Mouse (Mus musculus) hindbrain, embryonic 10.5 days (tissue): ENCODE results near the gene Hspa2. TPM values are rescaled to one million over a fixed set of nuclear protein-coding genes. Genes with fewer than 3 reads are reported as not detected.

ENCODE experiments used
- DNase-seq: peaks from one replicate; pipeline ENCODE4 v3.0.0-alpha.2; 2017; ENCODE audit warnings: low spot score
- H3K27ac ChIP-seq: fragments of 300-500 bp; sonication (generic); 2 replicates; pipeline ENCODE4 v1.5.1; 2016; ENCODE audit warnings: mild to moderate bottlenecking, moderate library complexity
- H3K27me3 ChIP-seq: fragments of 300-500 bp; sonication (generic); 2 replicates; pipeline ENCODE4 v1.6.1; 2016; ENCODE audit warnings: mild to moderate bottlenecking; ENCODE audit not compliant: poor library complexity, insufficient read depth, severe bottlenecking
- H3K36me3 ChIP-seq: fragments of 300-500 bp; sonication (generic); 2 replicates; pipeline ENCODE4 v1.6.1; 2016; ENCODE audit warnings: mild to moderate bottlenecking, moderate library complexity
- H3K4me1 ChIP-seq: fragments of 300-500 bp; sonication (generic); replicated peaks from 2 replicates; pipeline ENCODE4 v1.6.1; 2016; ENCODE audit warnings: mild to moderate bottlenecking
- H3K4me3 ChIP-seq: fragments of 300-500 bp; sonication (generic); 2 replicates; pipeline ENCODE4 v1.5.1; 2016; ENCODE audit warnings: mild to moderate bottlenecking, moderate library complexity
- H3K9me3 ChIP-seq: fragments of 300-500 bp; sonication (generic); 2 replicates; pipeline ENCODE4 v1.6.1; 2016; ENCODE audit warnings: mild to moderate bottlenecking, moderate library complexity
- WGBS: fragments of 180-500 bp; shearing (Covaris S2); methylation state at CpG from one replicate; pipeline ENCODE4 v1.1.7; 2016; 5-methylcytosine and 5-hydroxymethylcytosine counted together
- polyA plus RNA-seq: library from polyadenylated mRNA; unstranded; fragments of >200 nt; fragmentation: Nextera tagmentation; extraction: Ambion mirVana; gene quantifications from 2 replicates; pipeline ENCODE4 v1.2.1, GENCODE M21; 2016

The Hspa2 gene
- polyA plus RNA-seq, 1 experiment from 2014 or later, result 9.5 TPM

- H3K27ac ChIP-seq, result no peak overlapping the region
- H3K4me1 ChIP-seq, result no peaks in the 10 kb centered on the region
- H3K4me3 ChIP-seq, result no peak overlapping the region
- no peaks in the 10 kb centered on the region for H3K9me3 ChIP-seq
- no peaks in the 10 kb centered on the region for H3K27me3 ChIP-seq
- WGBS, result 89% methylated on average over 11 of the region's 11 CpGs
- peaks cover 58% of the 10 kb centered on the region for H3K36me3 ChIP-seq
- DNase-seq, result no peak
Measured at GRCm38 (mm10) chr12:76388794-76389193, 15.2 kb upstream of the Hspa2 start.

- no peak for DNase-seq
- Histone ChIP-seq H3K36me3 (peaks cover 30% of the 10 kb centered on the region), H3K27ac (no peak overlapping the region), H3K9me3 (no peaks in the 10 kb centered on the region), H3K4me3 (no peak overlapping the region), H3K27me3 (no peaks in the 10 kb centered on the region), H3K4me1 (no peaks in the 10 kb centered on the region)
- 74% methylated on average over 3 of the region's 3 CpGs for WGBS
Measured at GRCm38 (mm10) chr12:76391595-76392271, 12.2 kb upstream of the Hspa2 start.

- H3K27ac ChIP-seq, result no peak overlapping the region
- no peaks in the 10 kb centered on the region for H3K9me3 ChIP-seq
- H3K4me1 ChIP-seq, result no peaks in the 10 kb centered on the region
- peaks cover 24% of the 10 kb centered on the region for H3K36me3 ChIP-seq
- H3K4me3 ChIP-seq, result no peak overlapping the region
- DNase-seq, result no peak
- WGBS, result 88% methylated on average over 5 of the region's 5 CpGs
- H3K27me3 ChIP-seq, result no peaks in the 10 kb centered on the region
Measured at GRCm38 (mm10) chr12:76392979-76393378, 11.0 kb upstream of the Hspa2 start.

- Histone ChIP-seq H3K4me3 (no peak overlapping the region), H3K36me3 (no peaks in the 10 kb centered on the region), H3K27me3 (peaks cover 10% of the 10 kb centered on the region), H3K4me1 (no peaks in the 10 kb centered on the region), H3K27ac (no peak overlapping the region), H3K9me3 (no peaks in the 10 kb centered on the region)
- DNase-seq, result no peak
- 82% methylated on average over 5 of the region's 5 CpGs for WGBS
Measured at GRCm38 (mm10) chr12:76397281-76397680, 6.7 kb upstream of the Hspa2 start.

- no peak overlapping the region for H3K27ac ChIP-seq
- no peaks in the 10 kb centered on the region for H3K9me3 ChIP-seq
- peaks cover 31% of the 10 kb centered on the region for H3K4me1 ChIP-seq
- H3K36me3 ChIP-seq, result no peaks in the 10 kb centered on the region
- H3K27me3 ChIP-seq, result peaks cover 44% of the 10 kb centered on the region
- H3K4me3 ChIP-seq, result no peak overlapping the region
- no peak for DNase-seq
- 55% methylated on average over 3 of the region's 3 CpGs for WGBS
Measured at GRCm38 (mm10) chr12:76401674-76402073, 2.3 kb upstream of the Hspa2 start.

GRCm38 (mm10) chr12:76402991-76403885, 738 bp upstream of the Hspa2 start:
- DNase-seq, result no peak
- under 1% methylated on average over 54 of the region's 54 CpGs for WGBS
- no peaks in the 10 kb centered on the region for H3K36me3 ChIP-seq
- peaks cover 60% of the 10 kb centered on the region for H3K27me3 ChIP-seq
- no peaks in the 10 kb centered on the region for H3K9me3 ChIP-seq
- peaks cover 31% of the 10 kb centered on the region for H3K4me1 ChIP-seq
- peak overlapping the region; percentile 91 for H3K27ac ChIP-seq
- H3K4me3 ChIP-seq, result peak overlapping the region; percentile 65

GRCm38 (mm10) chr12:76404836-76405182, 833 bp downstream of the Hspa2 start:
- peaks cover 71% of the 10 kb centered on the region for H3K27me3 ChIP-seq
- peak overlapping the region; percentile 65 for H3K4me3 ChIP-seq
- no peak for DNase-seq
- no peaks in the 10 kb centered on the region for H3K36me3 ChIP-seq
- no peaks in the 10 kb centered on the region for H3K9me3 ChIP-seq
- peaks cover 31% of the 10 kb centered on the region for H3K4me1 ChIP-seq
- peak overlapping the region; percentile 2; the same call in 1 of the 2 replicates for H3K27ac ChIP-seq
- 8% methylated on average over 20 of the region's 20 CpGs for WGBS

GRCm38 (mm10) chr12:76405183-76405970, 1.4 kb downstream of the Hspa2 start:
- peak overlapping the region; percentile 65 for H3K4me3 ChIP-seq
- H3K27me3 ChIP-seq, result peaks cover 71% of the 10 kb centered on the region
- H3K36me3 ChIP-seq, result no peaks in the 10 kb centered on the region
- no peaks in the 10 kb centered on the region for H3K9me3 ChIP-seq
- H3K4me1 ChIP-seq, result peaks cover 31% of the 10 kb centered on the region
- DNase-seq, result peak; percentile 55
- peak overlapping the region; percentile 2; the same call in 1 of the 2 replicates for H3K27ac ChIP-seq
- 4% methylated on average over 64 of the region's 64 CpGs for WGBS

- peaks cover 31% of the 10 kb centered on the region for H3K4me1 ChIP-seq
Measured at GRCm38 (mm10) chr12:76405971-76406370, 2.0 kb downstream of the Hspa2 start.

GRCm38 (mm10) chr12:76407184-76407583, 3.2 kb downstream of the Hspa2 start:
- Histone ChIP-seq H3K36me3 (no peaks in the 10 kb centered on the region), H3K27ac (no peak overlapping the region), H3K4me1 (peaks cover 31% of the 10 kb centered on the region), H3K9me3 (no peaks in the 10 kb centered on the region), H3K27me3 (peaks cover 61% of the 10 kb centered on the region), H3K4me3 (no peak overlapping the region)
- WGBS, result 43% methylated on average over 1 of the region's 1 CpGs
- no peak for DNase-seq

More at GRCm38 (mm10) chr12:76405971-76406370, 2.0 kb downstream of the Hspa2 start:
- H3K36me3 ChIP-seq, result no peaks in the 10 kb centered on the region
- DNase-seq, result peak; percentile 52
- H3K27me3 ChIP-seq, result peaks cover 71% of the 10 kb centered on the region
- no peak overlapping the region for H3K27ac ChIP-seq
- 3% methylated on average over 23 of the region's 23 CpGs for WGBS
- H3K4me3 ChIP-seq, result peak overlapping the region; percentile 65
- no peaks in the 10 kb centered on the region for H3K9me3 ChIP-seq

- no peaks in the 10 kb centered on the region for H3K36me3 ChIP-seq
- H3K4me3 ChIP-seq, result no peak overlapping the region
- 61% methylated on average over 4 of the region's 4 CpGs for WGBS
- H3K4me1 ChIP-seq, result peaks cover 21% of the 10 kb centered on the region
- peaks cover 51% of the 10 kb centered on the region for H3K27me3 ChIP-seq
- DNase-seq, result no peak
- H3K9me3 ChIP-seq, result no peaks in the 10 kb centered on the region
- no peak overlapping the region for H3K27ac ChIP-seq
Measured at GRCm38 (mm10) chr12:76409166-76409565, 5.2 kb downstream of the Hspa2 start.

- Histone ChIP-seq H3K4me1 (peaks cover 11% of the 10 kb centered on the region), H3K27ac (no peak overlapping the region), H3K36me3 (no peaks in the 10 kb centered on the region), H3K27me3 (peaks cover 35% of the 10 kb centered on the region), H3K4me3 (no peak overlapping the region), H3K9me3 (0 out of 2 replicates have a peak, but pooled peaks cover 7% of the 10 kb centered on the region)
- WGBS, result 89% methylated on average over 12 of the region's 12 CpGs
- DNase-seq, result no peak
Measured at GRCm38 (mm10) chr12:76415383-76416010, 11.5 kb downstream of the Hspa2 start.
